Mouse (Mus musculus) frontal cortex, adult 2 months (tissue): ENCODE results near the gene Kcng3. TPM values are rescaled to one million over a fixed set of nuclear protein-coding genes. Genes with fewer than 3 reads are reported as not detected.

Experiments
- DNase-seq, 2 experiments: peaks; one replicate each; pipeline ENCODE4 v3.0.0; 2022; ENCODE audit warnings: low spot score in 1 of 2; ENCODE audit errors: extremely low spot score in 1 of 2
- polyA plus RNA-seq: library from polyadenylated mRNA; depleted of rRNA; stranded (reverse); fragments of >200 nt; gene quantifications from 2 replicates; pipeline ENCODE4 v1.2.3, GENCODE M21; 2012

Kcng3 gene
- polyA plus RNA-seq, 1 experiment = 1.6 TPM

DNA sequence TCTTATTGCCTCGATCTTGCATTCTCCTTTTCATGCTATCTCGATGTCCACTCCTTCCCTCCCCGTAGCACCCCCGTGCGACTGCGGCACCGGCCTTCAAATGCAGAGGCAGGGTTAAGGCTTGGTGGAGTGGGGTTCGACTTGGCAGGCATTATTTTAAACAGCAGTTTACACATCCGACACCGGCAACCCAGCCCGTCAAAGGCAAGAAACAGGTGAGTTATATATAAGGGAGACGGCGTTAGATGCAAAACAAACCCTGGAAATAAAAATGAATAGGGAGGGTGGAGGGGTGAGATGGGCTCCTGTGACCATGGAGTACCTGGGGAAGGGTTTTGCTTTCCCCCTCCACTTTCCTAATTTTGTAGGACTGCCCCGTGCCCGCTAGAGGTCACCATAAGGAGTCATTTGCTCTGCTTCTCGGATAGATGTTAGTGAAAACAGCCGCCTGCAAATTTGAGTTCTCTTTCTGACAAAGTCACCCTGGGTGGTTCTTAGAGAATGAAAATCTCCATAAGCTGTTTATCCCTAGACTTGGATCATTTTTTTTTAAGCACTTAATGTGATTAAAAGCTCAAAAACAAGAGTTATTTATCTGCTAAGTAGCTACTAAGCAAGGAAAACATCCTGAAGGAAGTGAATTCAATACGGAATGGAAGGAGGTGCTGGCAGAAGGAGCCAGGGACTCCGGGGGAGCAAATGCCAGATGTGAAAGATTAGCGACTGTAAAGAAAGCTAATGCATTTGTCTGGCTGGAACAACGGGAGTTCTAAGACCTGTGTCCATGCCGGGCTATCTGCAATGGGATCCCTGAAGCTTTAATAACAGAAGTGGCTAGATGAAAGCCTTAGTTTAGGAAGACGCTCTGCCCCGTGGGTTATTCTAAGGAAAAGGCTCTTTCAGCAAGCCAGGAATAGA, 1.2 kb upstream of the Kcng3 start:
- peak; percentile 34 to 85 for DNase-seq

DNA sequence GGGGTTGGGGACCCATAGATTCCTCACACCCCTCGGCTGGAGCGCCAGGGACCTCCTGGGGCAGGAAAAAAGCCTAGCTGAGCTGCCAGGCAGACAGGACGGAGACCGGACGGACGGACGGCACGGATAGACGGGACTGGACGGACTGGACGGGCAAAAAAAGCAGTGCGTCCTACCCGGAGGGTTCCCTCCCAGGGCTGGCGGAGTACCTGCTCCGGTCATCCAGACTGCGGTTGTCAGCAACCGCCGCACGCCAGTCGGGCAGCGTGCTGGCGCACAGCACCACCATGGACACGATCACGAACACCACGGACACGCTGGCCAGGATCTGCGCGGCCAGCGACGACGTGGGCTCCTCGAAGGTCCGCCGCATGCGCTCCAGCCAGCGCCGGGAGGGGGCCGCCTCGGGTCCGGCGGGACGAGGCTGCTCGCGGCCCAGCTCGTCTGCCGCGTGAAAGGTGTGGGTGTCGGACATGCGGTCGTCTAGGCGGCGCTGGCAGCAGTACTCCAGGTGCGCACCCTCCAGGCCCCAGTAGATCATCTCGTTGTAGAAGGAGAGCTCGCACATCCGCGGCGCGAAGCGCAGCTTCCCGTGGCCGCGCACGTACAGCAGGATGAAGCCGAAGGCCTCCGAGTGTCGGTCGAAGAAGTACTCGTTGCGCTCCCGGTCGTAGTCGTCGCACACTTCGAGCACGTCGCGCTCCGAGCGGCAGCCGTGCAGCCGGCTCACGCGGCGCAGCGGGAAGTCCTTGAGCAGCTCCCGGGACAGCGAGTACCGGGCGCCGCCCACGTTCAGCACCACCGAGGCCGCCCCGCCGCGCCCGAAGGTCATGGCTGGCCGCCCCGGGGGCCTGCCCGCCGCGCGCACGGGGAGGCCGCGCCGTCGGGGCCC, 662 bp downstream of the Kcng3 start:
- DNase-seq = no peak

DNA sequence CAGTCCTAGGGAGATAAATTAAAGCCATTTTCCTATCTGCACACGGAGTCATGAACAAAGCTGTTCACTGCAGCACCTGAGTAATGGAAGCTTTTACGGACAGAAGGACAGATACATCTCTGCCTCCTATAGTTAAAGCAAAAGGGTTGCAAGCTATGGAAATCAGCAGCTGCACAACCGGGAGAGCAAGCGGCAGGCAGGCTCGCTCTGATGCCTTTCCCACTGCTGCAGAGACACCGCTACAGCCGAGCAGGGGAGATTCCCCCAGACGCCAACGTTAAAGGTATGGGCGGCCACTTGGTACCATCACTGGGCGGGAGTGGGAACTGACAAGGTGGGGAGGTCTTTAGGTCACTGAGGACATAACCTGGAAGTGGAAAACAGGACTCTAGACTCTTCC, 17.8 kb downstream of the Kcng3 start:
- DNase-seq = no peak

DNA sequence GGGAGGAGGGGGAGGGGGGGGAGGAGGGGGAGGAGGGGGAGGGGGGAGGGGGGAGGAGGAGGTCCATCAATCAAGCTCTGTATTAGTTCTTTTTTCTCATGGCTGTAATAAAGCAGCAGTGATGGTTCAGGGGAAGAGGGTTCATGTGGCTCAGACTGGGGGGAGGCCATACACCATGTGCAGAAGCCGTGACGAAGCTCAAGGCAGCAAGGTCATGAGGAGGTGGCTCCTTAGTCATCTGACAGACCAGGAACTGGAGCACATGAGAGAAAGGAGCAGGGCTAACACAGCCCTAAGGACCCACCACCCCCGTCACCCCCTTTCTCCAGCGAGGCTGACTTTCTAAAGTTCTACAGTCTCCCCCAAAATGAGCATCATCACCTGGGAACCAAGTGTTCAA, 22.2 kb downstream of the Kcng3 start:
- no peak for DNase-seq

DNA sequence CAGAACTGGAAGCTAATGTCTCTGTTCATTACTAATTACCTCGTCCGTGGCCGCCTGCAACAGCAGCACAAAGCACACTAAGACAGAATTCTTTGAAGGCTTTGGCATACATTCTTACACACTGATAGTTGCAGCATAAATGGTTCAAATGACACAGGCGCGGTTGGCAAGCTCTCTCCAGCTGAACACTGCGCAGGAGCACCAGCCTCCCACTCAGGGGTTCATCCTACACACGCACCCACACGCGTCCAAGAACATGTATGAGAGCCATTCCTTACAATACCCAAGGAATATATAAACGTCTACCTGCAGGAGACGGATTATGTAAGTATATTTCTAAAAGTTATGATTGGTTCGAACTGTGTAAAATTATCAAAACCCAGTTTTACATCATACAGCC, 30.7 kb downstream of the Kcng3 start:
- DNase-seq = peak in 1 of 2 experiments; percentile 61

DNA sequence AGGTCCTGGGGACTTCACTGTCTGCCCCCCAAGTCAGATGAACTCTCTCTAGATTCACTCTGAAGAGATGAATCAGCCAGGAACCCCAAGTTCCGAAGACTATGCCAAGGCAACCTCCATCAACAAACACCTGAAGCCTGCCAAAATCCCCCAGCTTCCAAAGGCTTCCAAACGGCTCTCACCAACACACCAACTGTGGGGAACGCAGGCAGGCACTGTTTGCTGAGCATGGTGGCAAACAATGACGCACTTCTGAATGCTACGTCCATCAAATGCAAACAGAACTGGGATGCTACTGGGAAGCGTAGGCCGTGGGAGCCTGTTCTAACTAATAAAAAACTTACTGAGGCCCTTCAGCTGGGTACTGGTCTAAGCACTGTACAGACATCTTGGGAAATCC, 35.7 kb downstream of the Kcng3 start:
- DNase-seq = peak in 1 of 2 experiments; percentile 18

DNA sequence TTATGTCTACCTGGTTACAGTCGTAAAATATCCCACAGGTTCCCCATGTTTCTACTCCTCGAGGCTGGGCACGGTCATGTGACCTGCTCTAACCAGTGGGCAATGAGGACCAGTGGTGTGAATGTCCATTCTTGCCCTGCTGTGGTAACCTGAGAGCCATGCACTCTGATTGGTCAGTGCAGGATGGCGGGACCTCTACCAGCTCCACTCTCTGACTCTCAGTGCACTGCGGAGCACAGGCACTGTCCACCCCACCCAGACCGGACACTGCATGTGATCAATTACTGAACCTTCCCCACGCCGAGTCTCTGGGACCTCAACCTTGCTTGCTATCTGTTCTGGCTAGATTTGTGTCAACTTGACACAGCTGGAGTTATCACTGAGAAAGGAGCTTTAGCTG, 37.2 kb downstream of the Kcng3 start:
- DNase-seq = no peak

DNA sequence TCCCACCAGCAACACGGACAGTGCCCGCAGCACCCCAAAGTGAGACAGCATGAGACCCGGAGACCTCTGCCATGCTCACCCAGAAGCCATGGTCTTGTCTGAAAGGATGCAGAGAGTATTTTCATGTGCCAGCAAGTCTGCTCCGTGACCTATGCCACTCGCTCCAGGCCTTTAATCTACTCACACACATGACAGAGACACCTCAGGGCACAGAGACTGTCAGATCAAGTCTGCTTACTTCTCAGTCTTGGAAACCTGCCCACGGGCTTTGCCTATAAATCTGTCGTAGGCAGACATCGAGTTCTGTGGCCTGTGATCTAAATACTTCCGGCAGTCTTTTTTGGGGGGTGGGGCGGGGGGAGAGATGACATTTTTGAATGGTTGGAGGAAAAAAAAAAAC, 38.3 kb downstream of the Kcng3 start:
- no peak for DNase-seq

DNA sequence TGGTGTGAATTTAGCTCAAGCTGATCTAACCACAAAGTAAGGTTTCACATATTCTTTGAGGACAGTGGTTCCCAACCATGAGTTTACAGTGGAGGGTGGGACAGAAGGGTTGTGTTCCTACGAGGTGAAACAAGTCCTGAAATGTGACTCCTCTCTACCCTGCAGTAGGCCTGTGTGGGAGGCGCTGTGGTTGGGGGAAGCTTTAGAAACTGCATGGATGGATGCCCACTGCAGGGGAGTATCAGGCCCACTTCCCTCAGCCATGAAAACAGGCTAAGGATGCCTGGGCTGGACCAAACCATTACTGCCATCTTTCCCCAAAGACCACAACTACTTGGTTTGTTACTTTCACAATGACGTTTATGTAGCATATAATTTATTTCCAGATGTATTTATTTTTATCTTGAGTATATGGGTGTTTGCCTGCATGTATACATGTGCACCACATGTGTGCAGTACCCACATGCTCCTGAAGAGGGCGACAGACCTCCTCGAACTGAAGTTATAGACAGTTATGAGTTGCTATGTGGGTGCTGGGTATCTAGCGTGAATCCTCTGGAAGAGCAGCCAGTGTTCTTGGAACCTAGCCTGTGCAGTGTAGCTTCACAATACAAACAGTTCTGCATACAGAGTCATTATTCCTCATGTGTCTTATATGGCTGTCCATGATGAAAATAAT, 42.9 kb downstream of the Kcng3 start:
- DNase-seq = no peak

DNA sequence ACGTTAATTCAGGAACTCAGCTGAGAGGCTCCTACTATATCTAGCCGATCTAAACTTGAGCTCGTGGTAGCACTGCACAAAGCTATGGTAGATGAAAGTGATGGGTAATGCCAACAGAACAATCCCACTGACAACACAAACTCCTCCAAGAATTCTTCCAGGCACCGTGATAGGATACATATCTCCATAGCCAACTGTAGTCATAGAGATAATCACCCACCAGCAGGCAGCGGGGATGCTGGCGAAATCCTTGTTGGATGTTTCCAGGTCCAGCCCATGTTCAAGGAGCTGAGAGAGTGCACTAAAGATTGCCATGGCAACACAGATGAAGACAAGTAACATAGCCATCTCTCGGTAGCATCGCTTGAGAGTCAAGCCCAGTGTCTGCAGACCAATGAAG, 44.0 kb downstream of the Kcng3 start:
- DNase-seq = peak; percentile 64 to 66

DNA sequence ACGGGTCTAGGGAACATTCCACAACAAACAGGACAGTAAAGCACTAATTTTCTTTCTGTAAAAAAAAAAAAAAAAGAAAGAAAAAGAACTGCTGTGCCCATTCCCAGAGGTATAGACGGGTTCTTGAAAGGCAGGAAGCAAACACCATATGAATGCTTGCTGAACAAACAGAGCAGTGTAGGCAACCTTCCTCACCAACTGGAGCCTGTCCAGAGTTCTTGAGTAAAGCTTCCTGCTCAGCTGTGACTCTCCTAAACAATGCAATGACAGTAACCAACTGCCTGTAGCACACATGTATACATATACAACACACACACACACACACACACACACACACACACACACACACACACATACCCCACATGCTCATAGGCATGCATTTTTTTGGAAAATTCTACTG, 49.1 kb downstream of the Kcng3 start:
- no peak for DNase-seq

DNA sequence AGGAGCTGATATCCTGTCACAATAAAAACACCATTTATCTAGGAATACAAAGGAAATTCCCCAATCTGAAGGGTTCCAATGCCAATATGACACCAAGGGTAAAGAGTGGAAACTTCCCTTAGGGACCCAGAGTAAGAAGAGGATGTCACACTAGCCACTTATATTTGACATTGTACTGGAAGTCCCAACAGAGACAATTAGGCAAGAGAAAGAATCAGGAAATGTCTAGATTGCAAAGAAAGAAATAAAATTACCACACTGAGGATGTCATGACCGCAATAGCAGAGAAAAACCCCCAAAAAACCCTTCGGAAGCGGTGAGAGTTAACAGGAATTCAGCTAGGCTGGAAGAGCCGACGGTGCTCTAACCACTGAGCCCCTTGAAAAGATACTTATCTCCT, 51.0 kb downstream of the Kcng3 start:
- DNase-seq = no peak

DNA sequence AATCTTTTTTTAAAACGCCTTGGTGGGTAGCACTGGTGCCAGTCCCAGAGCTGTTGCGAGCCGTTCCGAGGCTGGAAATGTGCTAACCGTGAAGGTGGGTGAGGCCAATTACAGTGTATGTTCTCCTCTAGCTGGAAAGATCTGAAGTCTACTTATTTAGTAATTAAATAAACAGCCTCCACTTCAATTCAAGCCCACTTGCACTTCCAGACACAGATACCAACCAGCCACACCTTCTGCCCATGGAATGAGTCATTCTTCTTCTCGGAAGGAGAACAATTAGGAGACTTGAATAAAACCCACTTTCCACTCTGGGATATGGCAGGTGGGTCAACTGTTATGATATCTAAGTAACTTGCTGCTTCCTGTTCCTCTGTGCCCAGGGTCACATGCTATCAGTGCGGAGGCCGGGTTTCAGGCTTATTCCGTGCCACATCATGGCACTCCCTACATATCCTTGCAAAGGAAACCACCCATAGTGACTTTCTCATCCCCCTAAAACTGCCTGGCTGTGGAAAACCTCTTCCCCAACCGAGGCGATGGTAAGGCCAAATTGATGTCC, 54.8 kb downstream of the Kcng3 start:
- no peak for DNase-seq

DNA sequence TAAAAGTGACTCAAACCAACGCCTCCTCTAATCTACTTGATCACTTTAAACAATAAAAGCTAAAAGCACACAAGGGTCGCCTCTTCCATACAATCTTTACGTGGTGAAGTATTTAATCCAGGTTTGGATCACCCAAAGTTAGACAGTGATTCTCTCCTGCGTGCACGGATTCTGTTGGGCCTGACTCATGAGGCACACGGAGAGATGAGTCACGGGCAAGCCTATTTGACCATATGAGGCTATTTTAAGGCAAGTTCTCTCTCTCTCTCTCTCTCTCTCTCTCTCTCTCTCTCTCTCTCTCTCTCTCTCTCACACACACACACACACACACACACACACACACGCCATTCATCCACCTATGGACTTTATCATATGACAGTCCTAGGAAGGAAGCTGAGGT, 57.1 kb downstream of the Kcng3 start:
- no peak for DNase-seq

DNA sequence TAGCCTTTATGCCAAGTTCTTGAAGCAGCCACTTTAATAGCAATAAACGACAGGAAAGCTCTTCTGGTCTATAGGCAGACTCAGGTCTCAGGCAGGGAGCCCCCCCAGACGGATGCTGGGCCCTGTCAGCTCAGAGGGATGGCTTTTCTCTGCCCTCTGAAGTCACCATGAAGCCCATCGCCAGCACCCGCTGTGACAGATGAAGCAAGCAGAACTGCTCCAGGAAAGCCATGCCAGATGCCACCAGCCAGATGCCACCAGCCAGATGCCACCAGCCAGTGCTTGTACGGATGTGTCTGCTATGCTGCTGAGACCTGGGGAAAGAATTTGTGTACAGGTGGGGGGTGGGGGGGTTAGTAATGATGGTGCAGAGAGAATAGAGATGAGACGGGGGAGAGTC, 58.6 kb downstream of the Kcng3 start:
- DNase-seq = no peak

DNA sequence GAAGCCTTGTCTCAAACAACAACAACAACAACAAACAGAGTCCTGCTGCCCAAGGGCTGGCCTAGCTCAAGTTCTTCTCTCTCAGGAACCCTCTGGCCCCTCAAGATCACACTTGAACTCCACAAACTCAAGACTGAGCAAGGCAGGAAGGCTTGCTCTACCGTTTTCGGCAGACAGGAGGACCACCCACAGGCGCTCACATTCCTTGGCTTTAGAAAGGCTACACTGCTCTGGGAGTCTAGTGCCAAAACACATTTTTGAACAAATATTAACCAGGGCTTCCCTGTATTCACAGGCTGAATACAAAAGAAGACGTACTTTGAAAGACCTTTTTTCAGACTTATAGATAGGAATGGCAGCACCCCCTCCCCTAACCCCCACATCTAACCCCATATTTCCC, 59.3 kb downstream of the Kcng3 start:
- DNase-seq = no peak

DNA sequence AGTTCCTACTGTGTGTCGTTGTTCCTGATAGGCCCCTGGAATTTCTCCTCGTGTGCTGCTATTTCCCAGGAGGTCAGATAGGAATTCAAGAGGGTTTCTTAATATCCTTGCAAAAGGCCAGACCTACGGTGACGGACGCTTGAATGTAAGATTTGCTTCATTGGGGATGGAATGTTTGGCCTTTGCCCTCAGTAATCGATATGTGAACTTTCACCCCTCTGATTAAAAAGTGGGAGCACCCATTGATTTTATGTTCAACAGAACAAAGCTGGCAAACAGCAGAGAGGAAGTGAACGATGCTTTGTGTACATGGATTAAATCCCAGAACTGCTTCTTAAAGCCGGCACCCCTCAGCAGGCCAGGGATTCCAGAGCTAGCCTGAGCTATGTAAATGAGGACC, 64.3 kb downstream of the Kcng3 start:
- no peak for DNase-seq

DNA sequence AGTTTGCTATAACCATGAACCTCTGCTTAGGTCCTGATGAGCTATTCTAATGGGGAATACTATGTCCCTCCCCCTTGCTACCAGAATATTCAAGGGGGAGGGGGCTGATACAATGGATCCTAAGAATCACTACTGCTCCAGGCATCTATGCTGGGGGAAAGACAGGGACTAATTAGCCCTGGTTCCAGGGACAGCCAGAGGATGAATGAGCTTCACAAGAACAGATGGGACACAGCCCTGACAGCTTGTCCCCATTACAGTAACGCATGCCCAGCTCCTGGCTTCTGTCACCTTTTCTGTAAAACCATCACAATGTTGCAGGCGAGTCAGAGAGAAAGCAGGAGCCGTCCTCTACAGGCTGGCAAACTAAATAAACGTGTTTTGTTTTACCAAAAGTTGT, 66.2 kb downstream of the Kcng3 start:
- no peak for DNase-seq

DNA sequence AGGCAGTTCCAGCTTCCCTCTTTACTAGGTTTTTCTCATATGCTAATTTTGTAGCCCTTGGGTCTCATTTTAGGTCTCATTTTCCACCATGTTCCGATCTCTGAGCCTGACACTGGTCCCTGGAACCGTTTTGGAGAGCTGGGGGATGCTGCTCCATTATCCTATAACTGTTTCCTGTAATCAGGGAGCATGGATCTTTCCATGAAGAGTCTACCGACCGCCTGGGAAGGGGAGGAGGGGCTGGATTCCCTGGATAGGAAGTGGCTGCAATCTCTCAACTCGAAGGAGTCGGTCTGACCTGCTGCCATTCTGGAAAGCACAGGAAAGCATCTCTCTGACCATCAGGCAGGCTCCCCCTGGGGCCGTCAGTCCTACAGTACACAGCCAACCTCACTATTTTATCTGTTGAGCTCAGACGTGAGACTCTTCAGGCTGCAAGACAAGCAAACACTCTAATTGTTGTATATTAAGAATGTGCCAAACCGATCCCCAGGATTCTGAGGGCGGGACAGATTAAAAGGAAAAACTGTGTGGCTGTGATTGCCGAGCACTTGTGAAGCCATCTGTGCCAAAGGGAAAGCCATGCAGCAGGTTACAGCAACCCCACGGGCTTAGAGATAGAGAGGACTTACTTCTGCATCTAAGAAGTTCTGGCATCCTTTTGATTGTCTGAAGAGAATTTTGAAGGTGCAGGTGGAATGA, 67.4 kb downstream of the Kcng3 start:
- DNase-seq = no peak

DNA sequence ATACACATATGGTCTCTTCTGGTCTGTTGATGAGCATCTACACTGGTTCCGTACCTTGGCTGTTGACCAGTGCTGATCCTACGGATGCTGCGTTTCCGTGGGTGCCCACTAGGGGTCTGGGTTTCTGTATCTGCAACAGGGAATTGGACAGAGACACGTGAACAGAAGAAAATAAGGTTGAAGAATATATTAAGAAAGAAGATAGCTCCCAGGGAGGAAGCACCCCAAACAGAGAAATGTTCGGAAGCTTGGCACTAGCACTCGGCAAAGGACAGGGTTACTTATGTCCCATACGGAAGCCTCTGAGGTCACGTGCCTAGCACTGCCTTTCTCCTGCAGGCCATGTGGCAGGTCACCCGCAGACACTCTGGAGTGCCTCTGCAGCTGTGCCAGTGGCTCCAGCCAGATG, 68.0 kb downstream of the Kcng3 start:
- peak in 1 of 2 experiments; percentile 65 for DNase-seq
